Mouse (Mus musculus) kidney, adult 9 months (tissue): ENCODE results near the gene BC048562.
A peak's percentile ranks its signal among the peaks of the same experiment; 100 is the strongest.

Source experiments
- DNase-seq: peaks from one replicate; pipeline ENCODE4 v3.0.0; 2022

BC048562 gene

DNA sequence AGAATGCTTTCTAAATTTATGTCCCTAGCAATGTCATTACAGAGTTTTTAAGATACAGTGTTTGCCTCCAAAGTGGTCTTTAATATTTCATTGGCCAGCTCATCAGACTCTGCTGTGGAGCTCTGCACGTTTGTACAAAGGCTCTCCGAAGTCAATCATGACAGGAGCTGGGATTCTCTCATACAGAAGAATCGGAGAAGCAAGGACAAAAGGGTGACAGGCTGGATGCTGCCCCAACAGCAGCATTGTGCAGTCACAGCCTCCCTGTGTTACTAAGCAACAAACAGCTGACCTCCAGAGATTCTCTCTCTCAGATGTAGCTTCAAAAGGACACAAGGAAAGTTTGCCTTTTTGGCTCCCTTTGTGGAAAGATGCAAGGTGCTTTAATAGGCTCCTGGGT, at the start of gene BC048562:
TSS of gene BC048562 (plus strand) at position 301 of the 400 bp plus-strand sequence.
- no peak for DNase-seq

DNA sequence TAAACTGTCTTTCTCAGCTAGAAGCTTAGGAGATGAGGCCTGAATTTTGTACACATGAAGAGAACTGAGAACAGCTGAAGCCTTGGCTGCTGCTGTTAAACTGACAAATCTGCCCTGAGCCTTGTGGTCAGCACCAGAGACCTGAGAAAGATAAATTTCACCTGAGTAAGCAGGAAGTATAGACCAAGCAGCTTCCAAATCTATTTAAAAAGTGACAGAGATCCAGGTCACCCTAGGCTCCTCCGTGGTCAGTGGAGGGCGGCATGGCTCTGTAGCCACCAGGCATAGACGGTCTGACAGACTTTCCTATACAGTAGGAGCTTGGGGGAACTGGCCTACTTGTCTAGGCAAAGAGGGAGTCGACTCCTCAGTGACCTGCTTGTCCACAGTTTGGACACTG, 49.5 kb upstream of the BC048562 start:
- no peak for DNase-seq

DNA sequence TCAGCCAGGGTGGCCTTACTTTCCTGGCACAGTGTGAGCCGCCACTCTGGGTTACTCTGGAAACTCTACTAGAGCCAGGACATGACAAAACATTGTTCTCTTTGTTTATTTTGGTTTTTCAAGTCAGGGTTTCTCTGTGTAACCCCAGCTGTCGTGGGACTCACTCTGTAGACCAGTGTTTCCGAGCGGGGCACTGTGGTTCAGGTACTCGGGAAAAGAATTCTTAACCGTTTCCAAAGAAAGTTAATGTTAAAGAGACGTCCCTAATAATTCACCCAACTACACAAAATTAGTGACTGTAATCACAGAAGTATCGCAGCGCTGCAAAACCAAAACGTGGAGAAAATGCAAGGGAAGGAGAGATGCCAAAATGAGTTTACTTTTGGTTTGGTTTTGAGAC, 47.7 kb upstream of the BC048562 start:
- peak; percentile 61 for DNase-seq

DNA sequence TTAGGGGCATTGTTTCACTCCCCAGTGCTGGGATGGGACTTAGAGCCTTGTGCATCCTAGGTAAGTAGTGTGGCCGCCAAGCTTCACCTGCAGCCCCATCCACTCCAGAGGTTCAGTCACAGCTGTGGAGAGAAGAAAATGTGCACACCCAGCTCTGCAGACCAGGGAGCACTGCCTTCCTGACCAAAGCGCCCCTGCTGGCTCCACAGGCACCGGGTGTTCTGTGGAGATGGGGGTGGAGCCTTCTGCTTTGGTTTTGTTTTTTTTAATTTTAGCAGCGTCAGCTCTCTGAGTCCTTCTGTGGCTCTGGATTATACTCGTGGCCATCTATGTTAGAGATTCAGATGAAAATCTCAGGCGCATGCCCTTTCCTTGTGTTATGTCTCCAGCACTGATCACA, 47.1 kb upstream of the BC048562 start:
- peak; percentile 78 for DNase-seq

DNA sequence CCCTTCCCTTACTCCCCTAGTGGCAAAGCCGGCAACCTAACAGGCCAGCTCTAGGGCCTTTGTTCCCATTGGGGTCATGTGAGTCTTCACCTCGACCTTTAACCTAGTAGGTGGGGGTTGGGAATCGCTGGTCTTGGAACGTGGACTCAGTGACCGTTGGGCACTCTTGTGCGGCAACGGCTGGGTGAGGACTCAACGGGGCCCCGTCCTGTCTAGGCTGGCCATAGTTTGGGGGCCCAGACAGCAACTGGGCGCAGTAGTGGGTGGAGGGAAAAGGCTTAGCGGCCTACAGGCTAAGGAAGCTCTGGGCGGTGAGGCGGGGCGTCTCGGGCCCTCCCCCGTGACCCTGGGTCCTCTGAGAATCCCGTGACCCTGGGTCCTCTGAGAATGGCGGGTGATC, 43.6 kb upstream of the BC048562 start, which contains the start of gene 1700102P08Rik:
TSS of gene 1700102P08Rik (plus strand) at position 130 of the 400 bp plus-strand sequence.
- DNase-seq = peak; percentile 92

DNA sequence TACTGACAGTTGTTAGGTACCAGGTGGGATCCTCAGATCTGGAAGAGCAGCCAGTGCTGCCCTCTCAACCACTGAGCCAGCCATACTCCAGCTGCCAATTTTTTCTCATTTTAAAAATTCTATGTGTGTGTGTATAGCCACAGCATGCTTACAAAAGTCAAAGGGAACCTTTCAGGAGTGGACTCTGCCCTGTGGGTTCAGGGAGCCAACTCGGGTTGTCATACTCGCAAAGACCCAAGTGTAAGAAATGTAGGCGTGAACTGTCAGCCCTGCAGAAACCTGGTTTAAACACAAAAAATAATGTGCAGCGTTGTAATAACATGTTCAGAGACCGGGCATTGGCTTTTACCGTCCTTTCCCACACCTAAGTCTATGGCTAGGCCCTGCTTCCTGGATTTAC, 42.1 kb upstream of the BC048562 start:
- DNase-seq = peak; percentile 72

DNA sequence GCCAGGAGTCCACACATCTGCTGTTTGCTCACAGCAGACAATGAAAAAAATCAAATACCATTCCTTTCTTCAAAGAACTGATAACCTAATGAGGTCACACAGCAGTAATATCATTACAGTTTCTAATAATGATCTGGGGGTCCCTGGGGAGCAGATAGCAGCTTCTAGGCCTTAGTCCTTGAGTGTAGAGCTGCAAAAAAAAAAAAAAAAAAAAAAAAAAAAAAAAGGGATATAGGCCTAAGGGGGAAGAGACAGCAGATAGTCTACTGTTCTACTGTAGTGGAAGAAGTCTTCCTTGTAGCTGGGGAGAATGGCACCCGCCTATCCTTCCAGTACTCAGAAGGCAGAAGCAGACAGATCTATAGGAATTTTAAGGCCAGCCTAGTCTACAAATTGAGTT, 40.9 kb upstream of the BC048562 start:
- no peak for DNase-seq

DNA sequence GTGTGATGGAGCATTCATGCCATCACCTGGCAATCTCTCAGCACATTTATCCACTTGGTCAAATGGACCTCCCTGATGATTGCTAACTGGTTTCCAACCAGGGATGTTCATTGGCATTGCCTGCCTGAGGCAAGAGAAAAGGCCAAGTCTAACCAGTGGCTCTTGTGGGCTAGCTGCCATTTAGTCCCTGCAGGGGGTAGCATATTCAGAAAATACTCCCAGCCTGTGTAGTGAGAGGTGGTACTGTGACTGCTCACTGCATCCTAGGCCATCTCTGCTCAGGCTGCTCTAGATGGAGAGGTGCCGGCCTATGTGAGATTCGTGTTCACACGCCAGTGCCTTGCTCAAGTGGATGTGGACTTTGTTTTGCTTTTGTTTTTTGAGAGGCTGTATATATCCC, 38.0 kb upstream of the BC048562 start:
- no peak for DNase-seq

DNA sequence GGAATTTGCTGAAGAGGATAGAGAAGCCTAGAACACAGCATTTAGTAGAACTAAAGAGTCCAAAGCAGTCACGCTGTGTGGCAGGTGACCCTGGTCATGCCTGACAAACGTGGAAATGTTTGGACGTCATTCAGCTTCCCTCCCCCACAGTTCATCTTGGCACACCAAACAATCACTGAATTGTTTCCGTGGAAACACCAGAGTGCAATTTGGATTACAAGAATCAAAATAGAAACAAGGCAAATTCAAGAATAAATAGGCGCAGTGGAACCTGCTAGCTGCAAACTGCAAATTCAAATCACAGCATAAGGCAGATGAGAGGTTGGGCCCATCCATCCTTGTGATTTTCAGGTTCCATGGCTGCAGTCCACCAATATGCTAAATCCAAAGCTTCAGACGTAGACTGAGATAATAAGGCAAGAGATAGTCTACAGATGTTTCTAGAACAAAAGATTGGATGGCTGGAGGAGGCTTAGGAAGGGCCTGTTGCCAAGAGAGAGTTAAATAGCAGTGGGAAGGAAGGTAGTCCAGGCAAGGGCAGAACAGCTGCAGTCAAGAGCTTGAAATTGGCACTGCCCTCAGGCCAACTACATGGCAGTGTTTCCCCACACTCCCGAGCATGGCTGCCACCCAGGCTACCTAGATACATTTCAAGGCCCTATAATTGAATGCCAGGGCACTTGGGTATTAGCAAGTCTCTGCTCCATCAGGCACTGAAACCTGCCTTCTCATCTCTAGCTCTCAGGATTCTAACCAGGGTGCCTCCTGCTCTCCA, 34.9 kb upstream of the BC048562 start:
- DNase-seq = peak; percentile 76

DNA sequence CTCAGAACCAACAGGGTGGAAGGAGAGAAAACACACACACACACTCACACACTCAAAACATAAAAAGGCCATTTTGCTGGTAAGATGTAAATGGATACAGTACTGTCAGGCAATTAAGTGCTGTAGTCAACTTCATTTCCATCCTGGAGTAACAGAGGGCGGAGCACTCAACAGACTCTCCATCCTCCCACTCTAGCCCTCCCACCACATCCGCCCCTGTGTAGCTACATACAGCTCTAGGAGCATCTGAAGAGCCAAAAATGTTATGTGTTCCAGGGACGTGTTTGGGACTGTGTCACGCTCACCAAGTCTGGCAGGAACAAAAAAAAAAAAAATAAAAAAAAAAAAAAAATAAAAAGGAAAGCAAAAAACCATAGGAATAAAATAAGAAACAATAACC, 33.2 kb upstream of the BC048562 start:
- DNase-seq = no peak

DNA sequence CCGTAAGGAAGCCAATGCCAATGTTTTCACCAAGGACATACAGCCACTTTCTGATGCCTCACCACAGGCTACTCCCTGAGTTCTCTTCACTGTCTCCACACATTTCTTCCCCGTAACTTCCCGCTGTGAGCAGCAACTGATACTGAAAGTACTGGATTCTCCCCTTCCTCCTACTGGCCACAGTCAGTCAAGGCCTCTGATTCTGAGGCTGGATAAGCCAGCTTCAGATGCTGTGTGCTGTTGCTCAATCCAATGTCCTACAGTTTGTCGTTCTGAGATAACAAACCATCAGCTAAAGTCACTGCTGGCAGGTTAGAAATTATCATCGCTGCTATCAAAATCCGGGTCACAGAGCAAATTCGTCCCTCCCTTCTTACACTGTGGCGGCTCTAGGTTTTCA, 31.8 kb upstream of the BC048562 start:
- no peak for DNase-seq

DNA sequence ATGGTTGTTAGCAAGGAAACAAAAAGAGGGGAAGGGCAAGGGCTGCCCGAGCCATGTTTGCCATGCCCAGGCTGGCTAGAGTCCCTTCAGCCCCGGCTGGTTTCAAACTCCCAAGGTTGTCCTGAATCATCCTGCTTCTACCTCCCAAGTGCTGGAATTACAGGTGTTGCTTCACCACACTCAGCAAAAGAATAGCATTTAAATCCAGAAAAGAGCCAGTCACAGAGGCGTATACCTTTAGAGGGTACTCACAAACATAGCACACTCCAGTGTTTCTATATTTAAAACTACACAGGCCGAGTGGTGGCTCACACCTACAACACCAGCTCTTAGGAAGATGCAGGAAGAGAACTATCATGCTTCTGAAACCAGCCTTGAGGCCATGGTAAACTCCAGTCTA, 26.7 kb upstream of the BC048562 start:
- no peak for DNase-seq

DNA sequence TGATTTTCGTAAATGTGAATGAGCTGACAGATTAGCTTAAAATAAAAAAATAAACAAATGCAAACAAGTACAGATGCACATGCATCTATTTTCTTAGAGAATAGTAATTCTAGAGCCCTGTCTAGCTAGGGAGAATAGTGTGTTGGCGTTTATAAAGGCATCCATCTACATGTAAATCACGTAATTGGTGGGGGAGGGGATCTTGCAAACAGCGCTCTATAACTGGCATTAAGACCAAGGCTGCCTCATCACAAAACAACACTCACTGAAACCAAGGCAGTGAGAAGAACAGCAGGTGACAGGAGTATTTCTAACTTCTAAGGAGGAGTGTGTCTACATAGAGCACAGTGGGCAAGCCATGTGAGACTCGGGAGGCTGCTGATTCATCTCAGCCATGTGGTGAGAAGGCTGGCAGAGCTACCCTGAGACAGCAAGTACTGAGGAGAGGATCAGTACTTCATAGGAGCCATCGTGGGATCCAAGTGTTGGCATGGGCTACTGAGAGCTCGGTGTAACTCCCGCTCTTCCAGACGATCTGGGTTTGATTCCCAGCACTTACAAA, 24.8 kb upstream of the BC048562 start:
- no peak for DNase-seq

DNA sequence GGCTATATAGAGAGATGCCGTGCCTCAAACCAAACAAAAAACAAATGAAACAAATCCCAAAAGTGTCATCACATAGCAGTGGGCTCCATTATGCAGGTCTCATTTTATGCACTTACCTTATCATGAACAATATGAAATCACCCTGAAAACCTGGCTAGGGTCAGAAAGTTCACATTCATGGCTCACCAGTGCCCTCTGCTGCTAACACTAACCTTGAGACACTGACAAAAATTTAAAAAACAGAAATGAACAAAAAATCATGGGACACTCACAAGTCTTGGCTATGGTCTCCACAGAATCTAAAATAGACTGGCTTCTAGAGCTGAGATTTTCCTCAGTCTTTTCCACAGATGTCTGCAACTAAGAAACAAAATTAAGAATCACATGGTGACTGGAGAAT, 24.1 kb upstream of the BC048562 start:
- peak; percentile 58 for DNase-seq

DNA sequence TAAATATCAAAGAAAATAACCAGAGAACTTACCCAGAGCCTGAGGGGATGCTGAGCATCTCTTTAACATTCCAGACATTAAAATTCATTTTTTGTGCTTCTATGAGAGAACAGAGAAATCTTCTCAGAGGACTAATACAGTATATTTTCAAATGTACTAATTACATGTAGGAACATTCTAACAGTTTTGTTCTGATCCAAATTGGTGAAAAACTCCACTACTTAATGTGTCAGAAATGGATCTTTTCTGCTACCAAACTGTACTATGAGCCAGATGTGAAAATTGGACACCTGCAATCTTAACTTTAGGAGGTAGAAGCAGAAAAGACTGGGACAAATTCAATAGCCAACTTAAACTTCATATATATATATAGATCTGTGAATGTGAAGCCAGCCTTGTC, 7.9 kb upstream of the BC048562 start, which contains the start of gene Ccdc36:
TSS of gene Ccdc36 (minus strand) at position 101 of the 400 bp plus-strand sequence.
- no peak for DNase-seq

DNA sequence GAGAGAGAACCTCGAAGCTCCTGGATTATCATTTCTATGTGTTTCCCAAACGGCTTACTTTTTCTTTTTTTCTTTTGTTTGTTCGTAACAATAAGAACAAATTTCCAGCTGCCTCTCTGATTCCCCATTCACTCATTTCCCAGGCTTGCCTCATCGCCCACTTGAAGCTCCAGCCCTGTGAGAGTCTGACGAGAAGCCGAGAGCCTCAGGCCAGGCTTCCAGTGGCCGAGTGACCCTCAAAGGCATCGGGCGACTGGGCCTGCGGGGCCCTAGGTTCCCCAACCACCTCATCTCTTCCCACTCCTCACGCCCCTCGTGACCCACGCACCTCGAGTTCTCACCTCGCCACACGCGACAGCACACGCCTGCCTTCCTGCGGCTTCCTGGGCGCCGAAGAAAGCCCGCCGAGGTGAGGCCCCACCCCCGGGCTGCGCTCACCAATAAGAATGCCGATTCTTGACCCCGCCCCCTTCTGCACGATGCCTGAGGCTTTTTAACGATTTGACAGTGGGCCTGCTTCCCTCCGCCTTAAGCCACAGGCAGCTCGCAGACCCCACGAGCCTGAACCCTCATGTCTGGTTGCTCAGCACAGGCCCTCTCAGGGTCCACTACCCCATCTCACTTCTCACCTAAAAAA, 4.7 kb upstream of the BC048562 start:
- DNase-seq = no peak

DNA sequence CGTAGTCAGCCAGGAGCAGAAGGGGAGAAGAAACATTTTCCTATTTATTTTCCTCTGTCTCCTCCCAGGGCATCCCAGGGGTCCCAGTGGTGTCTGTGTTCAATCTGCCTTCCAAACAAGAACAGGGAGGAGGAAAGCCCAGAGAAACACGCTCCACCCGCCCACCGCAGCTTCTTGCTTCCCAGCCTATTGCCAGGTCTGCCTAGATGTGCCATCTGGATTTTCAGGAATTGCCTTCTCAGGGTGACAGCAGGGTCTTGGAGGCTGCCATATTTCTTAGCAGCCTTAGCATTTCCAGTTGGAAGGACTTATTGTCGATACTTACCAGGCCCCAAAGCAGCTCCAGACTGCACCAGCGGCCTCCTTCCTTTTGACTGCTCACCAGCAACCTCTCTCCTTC, 2.9 kb downstream of the BC048562 start:
- no peak for DNase-seq

DNA sequence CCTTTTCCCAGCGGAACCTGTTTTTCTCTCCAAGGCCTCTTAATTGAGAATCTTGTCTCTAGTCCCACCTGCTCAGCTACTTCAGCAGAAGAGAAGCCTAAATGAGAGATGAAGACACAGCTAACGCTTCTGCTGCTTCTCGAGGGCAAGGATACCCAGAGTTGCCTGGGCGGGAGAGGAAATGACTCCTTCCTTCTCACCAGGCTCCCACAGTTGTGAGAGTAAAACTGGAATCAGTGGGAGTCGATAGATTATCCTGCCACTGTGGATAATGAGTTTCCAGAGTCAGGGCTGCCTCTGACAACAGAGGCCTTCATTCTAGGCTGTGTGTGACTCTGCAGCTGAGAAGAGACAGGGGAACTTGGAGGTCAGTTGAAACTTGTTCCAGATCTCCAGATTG, 4.2 kb downstream of the BC048562 start:
- no peak for DNase-seq

DNA sequence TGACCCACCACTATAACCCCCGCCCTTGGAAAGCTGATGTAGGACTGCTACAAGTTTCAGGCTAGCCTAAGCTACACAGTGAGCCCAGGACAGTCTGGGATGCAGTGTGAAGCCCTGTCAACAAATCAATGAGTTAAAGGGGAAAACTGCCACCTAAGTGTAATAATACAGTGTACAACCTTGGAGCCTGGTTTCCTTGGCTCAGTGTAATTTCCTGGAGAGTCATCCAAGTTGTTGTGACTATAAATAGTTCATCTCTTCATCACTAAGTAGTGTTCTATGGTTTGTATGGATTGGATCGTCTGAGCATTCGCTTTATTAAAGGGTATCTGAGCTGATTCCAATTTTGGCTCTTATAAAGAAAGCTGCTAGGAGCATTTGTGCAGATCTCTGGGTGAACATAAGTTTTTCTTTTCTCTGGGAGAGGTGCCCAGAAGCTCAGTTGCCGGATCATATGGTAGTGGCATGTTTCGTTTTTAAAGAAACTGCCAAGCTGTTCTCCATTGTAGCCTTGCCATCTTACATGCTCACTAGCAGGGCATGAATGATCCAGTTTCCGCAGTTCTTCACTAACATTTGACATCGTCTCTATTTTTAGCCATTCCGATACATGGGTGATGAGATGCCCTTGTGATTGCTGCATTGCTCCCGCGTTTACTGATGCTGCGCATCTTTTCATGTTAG, 5.1 kb downstream of the BC048562 start:
- DNase-seq = no peak

DNA sequence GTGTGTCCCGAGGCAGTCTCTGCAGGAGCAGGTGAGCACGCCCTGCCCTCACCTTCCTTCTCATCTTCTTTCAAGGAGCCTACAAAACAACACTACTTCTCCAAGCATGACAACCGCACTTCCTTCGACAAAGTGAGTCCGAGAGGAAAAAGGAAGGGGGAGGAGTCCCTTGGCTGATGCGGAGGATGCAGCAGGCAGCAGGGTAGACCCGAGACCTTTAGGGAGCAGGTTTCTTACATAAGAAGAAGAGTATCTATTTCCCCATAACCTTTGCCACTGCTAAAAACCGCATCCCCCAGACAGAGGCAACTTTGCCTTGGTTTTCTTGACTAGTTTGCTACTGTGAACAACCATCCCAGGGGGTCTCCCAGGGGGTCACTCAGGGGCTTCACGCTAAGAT, 8.8 kb downstream of the BC048562 start:
- no peak for DNase-seq

DNA sequence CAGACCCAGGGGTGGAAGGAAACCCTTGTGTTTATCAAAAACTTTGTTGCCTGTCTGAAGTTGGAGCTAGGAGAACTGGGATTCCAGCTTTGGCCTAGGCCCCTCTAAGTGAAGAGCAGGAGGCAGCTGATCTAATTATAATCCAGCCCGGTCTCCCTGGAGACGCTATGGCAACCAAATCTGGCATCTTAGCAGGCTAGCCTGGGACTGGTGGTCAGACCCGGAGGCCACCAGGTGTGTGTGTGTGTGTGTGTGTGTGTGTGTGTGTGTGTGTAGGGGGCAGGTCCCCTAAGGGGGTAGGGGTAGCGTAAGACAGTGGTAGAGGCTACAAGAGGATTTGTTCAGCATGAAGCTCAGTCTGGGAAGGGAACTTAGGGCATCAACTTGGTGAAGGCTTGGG, 13.6 kb downstream of the BC048562 start:
- no peak for DNase-seq

DNA sequence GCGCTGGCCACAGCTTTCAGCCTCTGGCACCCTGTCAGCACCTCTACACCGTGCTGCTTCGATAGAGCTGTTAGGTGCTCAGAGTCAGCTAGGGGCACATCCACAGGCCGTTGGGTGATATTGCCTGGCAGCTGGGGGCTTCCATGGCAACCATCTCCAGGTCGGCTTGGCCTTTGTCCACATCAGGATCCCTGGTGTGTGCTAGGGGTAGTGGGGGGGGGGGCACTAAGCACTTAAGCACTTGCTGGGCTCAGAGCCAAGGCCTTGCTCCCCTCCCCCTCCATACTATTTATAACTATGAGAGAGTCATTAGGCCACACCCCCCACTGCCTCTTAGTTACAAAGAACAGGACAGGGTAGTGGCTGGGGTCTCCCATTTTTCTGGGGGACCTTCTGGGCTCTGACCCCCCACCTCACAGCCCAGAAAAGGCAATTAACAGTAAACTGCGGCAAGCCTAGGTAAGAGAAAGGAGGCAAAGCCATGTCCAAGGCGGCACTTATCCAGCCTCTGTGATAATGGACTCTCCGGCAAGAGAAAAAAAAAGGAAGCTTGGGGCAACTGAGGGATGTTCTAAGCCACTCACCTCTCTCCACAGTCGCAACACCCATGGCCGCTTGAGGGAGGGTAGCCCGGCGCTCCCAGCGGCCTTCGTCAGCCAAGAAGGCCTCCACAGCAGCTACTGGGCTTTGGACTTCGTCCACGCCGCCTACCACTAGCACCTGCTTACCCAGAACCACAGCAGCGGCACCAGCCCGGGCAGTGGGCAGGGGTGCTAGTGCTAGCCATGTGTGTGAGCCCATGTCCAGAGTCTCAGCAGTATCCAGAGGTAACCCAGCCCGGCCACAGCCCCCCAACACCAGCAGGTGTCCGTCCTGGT, 14.2 kb downstream of the BC048562 start:
- no peak for DNase-seq

DNA sequence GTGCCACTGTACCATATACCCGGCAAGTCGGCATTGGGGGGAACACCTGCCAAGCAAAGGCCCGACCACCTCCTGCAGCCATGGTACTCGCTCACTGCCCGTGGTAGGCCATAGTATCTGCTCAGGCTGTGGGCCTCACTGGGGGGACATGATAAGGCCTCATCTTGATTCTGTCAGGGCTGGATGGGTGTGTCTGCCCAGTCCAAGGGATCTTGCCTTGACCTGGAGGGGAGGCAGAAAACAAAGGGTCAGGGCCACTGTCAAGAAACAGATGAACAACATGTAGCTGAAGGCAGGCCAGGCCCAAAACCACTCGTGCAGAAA, 14.8 kb downstream of the BC048562 start:
- no peak for DNase-seq
